Mouse (Mus musculus): ENCODE measurements around the gene Aldoart1. TPM values are rescaled to one million over a fixed set of nuclear protein-coding genes. Genes with fewer than 3 reads are reported as not detected.

Gene Aldoart1
- polyA plus RNA-seq (2011; ENCODE audit: insufficient read depth, insufficient read length, low read depth, missing spikeins), result 0.64 TPM in 1 of 2 replicates, not detected in the other

- TF ChIP-seq POLR2A (IDR thresholded peaks at IDR 0.05; ENCODE audit: insufficient read depth, low read length) (no peak), CTCF (IDR thresholded peaks at IDR 0.05; ENCODE audit: low read depth, low read length) (no peak), EP300 (IDR thresholded peaks at IDR 0.05; ENCODE audit: insufficient read depth, low read depth, low read length) (no peak)
- no peaks in the 10 kb centered on the region for H3K27me3 ChIP-seq (ENCODE audit: control insufficient read depth, insufficient read depth, low read length, poor library complexity, severe bottlenecking)
- H3K4me3 ChIP-seq (ENCODE audit: low read depth, low read length), result no peak within 1 kb of the TSS
- H3K27ac ChIP-seq (ENCODE audit: insufficient read depth, low read length), result no peak within 1 kb of the TSS
- no peaks in the 10 kb centered on the region for H3K4me1 ChIP-seq (ENCODE audit: control insufficient read depth, insufficient read depth, low read length)
- no peak within 1 kb of the TSS for H3K9ac ChIP-seq (ENCODE audit: low read depth, poor library complexity, severe bottlenecking)
- H3K9me3 ChIP-seq (replicated peaks; ENCODE audit: control insufficient read depth, insufficient read depth, low read length, poor library complexity, severe bottlenecking), result no peaks in the 10 kb centered on the region
- H3K36me3 ChIP-seq (ENCODE audit: control insufficient read depth, insufficient read depth, low read length, poor library complexity, severe bottlenecking), result no peaks in the 10 kb centered on the region
These were observed at the start of gene Aldoart1 for GRCm38 (mm10) chr4:72852534-72852933. Gene Aldoart1 (minus strand): TSS chr4:72852634.

DNA sequence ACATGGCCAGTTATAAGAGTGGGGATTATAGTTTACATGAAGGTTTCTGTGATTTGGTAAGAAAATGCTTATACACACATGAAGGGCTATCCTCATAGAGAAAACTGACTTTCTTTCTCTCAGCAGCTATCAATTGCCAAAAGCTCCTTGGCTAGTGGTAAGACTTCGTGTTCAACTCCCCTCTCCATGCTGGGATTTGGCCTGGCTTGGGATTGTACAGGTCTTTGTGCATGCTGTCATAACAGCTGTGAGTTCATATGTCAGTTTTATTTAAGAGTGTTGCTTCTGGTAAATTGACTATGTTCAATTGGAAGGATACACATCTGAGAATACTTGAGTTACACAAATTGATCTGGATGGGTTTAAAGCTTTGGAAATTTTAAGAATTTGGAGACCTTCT is 49.1 kb upstream of the Aldoart1 start:
- no peaks in the 10 kb centered on the region for H3K4me1 ChIP-seq (ENCODE audit: control insufficient read depth, insufficient read depth, low read length)

DNA sequence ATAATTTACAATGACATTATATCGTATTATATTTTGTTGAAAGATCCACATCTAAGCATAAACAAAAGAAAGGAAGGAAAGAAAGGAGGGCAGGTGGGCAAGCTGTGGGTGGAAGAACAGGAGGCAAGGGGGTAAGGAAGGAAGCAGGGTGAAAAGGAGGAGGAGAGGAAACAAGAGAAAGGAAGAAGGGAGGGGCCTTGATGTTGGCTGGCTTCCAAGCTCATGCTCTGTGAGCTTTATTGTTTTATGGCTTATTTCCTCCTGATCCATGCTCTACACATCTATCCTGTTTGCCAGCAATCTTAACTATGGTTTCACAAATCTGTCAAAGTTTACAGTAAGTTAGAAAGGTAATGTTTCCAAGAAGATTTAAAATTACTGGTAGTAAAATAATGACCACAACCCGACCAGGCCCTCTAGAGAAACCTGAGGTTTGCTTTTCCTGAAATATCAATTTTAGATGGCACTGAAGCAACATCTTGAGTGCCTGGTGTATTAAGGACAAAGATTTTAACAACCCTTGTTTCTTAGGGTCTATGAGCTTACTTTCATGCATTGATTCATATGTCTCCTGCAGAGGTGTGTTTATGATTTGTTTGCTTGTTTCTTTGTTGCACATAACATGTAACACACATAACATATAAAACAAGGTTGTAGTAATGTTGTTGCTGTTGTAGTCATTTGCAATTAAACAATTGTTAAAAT is 13.1 kb upstream of the Aldoart1 start:
- Histone ChIP-seq H3K4me3 (ENCODE audit: low read depth, low read length) (no peak overlapping the region), H3K27me3 (ENCODE audit: control insufficient read depth, insufficient read depth, low read length, poor library complexity, severe bottlenecking) (no peaks in the 10 kb centered on the region; the same call in 1 of the 2 replicates), H3K27ac (ENCODE audit: insufficient read depth, low read length) (no peak overlapping the region), H3K36me3 (ENCODE audit: control insufficient read depth, insufficient read depth, low read length, poor library complexity, severe bottlenecking) (no peaks in the 10 kb centered on the region), H3K9me3 (replicated peaks; ENCODE audit: control insufficient read depth, insufficient read depth, low read length, poor library complexity, severe bottlenecking) (no peaks in the 10 kb centered on the region), H3K4me1 (ENCODE audit: control insufficient read depth, insufficient read depth, low read length) (no peaks in the 10 kb centered on the region), H3K9ac (ENCODE audit: low read depth, poor library complexity, severe bottlenecking) (no peak overlapping the region)
- no peak for TF ChIP-seq EP300 (IDR thresholded peaks at IDR 0.05; ENCODE audit: insufficient read depth, low read depth, low read length)

More for the DNA sequence above, 49.1 kb upstream of the Aldoart1 start:
- H3K4me3 ChIP-seq (ENCODE audit: low read depth, low read length), result no peak overlapping the region
- no peaks in the 10 kb centered on the region for H3K27me3 ChIP-seq (ENCODE audit: control insufficient read depth, insufficient read depth, low read length, poor library complexity, severe bottlenecking)
- no peak for TF ChIP-seq EP300 (IDR thresholded peaks at IDR 0.05; ENCODE audit: insufficient read depth, low read depth, low read length)
- no peak for TF ChIP-seq CTCF (IDR thresholded peaks at IDR 0.05; ENCODE audit: low read depth, low read length)
- no peak for TF ChIP-seq POLR2A (IDR thresholded peaks at IDR 0.05; ENCODE audit: insufficient read depth, low read length)
- H3K36me3 ChIP-seq (ENCODE audit: control insufficient read depth, insufficient read depth, low read length, poor library complexity, severe bottlenecking), result no peaks in the 10 kb centered on the region
- no peak overlapping the region for H3K9ac ChIP-seq (ENCODE audit: low read depth, poor library complexity, severe bottlenecking)
- H3K9me3 ChIP-seq (replicated peaks; ENCODE audit: control insufficient read depth, insufficient read depth, low read length, poor library complexity, severe bottlenecking), result no peaks in the 10 kb centered on the region
- no peak overlapping the region for H3K27ac ChIP-seq (ENCODE audit: insufficient read depth, low read length)

- H3K4me3 ChIP-seq (ENCODE audit: low read depth, low read length), result no peak overlapping the region
- H3K9me3 ChIP-seq (replicated peaks; ENCODE audit: control insufficient read depth, insufficient read depth, low read length, poor library complexity, severe bottlenecking), result no peaks in the 10 kb centered on the region
- H3K36me3 ChIP-seq (ENCODE audit: control insufficient read depth, insufficient read depth, low read length, poor library complexity, severe bottlenecking), result no peaks in the 10 kb centered on the region
- TF ChIP-seq CTCF (IDR thresholded peaks at IDR 0.05; ENCODE audit: low read depth, low read length) (no peak), EP300 (IDR thresholded peaks at IDR 0.05; ENCODE audit: insufficient read depth, low read depth, low read length) (no peak), POLR2A (IDR thresholded peaks at IDR 0.05; ENCODE audit: insufficient read depth, low read length) (no peak)
- no peak overlapping the region for H3K27ac ChIP-seq (ENCODE audit: insufficient read depth, low read length)
- H3K9ac ChIP-seq (ENCODE audit: low read depth, poor library complexity, severe bottlenecking), result no peak overlapping the region
- H3K27me3 ChIP-seq (ENCODE audit: control insufficient read depth, insufficient read depth, low read length, poor library complexity, severe bottlenecking), result no peaks in the 10 kb centered on the region
- no peaks in the 10 kb centered on the region for H3K4me1 ChIP-seq (ENCODE audit: control insufficient read depth, insufficient read depth, low read length)
These were observed 8.2 kb downstream of the Aldoart1 start for GRCm38 (mm10) chr4:72844276-72844675.

- H3K9ac ChIP-seq (ENCODE audit: low read depth, poor library complexity, severe bottlenecking), result no peak overlapping the region
- no peaks in the 10 kb centered on the region for H3K36me3 ChIP-seq (ENCODE audit: control insufficient read depth, insufficient read depth, low read length, poor library complexity, severe bottlenecking)
These were observed 9.4 kb downstream of the Aldoart1 start for GRCm38 (mm10) chr4:72843025-72843424.

DNA sequence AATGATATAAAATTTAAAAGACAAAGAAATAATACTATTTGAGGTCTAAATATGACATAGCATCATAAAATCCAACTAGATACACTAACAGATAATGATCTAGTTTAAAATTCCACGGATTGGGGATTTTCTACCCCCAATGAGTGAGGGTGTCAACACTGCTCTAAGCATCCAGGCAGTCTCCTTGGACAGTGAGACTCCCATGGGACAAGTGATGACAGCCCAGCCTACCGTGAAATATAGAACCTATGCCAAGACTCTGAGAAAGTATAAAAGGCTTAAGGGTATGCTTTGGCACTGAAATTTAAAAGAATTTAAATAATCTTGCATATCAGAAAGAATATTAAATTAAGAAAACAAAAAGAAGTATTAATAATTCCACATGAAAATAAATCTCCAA is 16.0 kb downstream of the Aldoart1 start:
- Histone ChIP-seq H3K9me3 (replicated peaks; ENCODE audit: control insufficient read depth, insufficient read depth, low read length, poor library complexity, severe bottlenecking) (no peaks in the 10 kb centered on the region), H3K9ac (ENCODE audit: low read depth, poor library complexity, severe bottlenecking) (no peak overlapping the region), H3K36me3 (ENCODE audit: control insufficient read depth, insufficient read depth, low read length, poor library complexity, severe bottlenecking) (no peaks in the 10 kb centered on the region), H3K27ac (ENCODE audit: insufficient read depth, low read length) (no peak overlapping the region), H3K4me1 (ENCODE audit: control insufficient read depth, insufficient read depth, low read length) (no peaks in the 10 kb centered on the region), H3K4me3 (ENCODE audit: low read depth, low read length) (no peak overlapping the region), H3K27me3 (ENCODE audit: control insufficient read depth, insufficient read depth, low read length, poor library complexity, severe bottlenecking) (no peaks in the 10 kb centered on the region)
- TF ChIP-seq POLR2A (IDR thresholded peaks at IDR 0.05; ENCODE audit: insufficient read depth, low read length) (no peak), CTCF (IDR thresholded peaks at IDR 0.05; ENCODE audit: low read depth, low read length) (no peak), EP300 (IDR thresholded peaks at IDR 0.05; ENCODE audit: insufficient read depth, low read depth, low read length) (no peak)

More at GRCm38 (mm10) chr4:72843025-72843424, 9.4 kb downstream of the Aldoart1 start:
- Histone ChIP-seq H3K4me1 (ENCODE audit: control insufficient read depth, insufficient read depth, low read length) (no peaks in the 10 kb centered on the region), H3K27ac (ENCODE audit: insufficient read depth, low read length) (no peak overlapping the region), H3K9me3 (replicated peaks; ENCODE audit: control insufficient read depth, insufficient read depth, low read length, poor library complexity, severe bottlenecking) (no peaks in the 10 kb centered on the region), H3K4me3 (ENCODE audit: low read depth, low read length) (no peak overlapping the region), H3K27me3 (ENCODE audit: control insufficient read depth, insufficient read depth, low read length, poor library complexity, severe bottlenecking) (no peaks in the 10 kb centered on the region)
- no peak for TF ChIP-seq EP300 (IDR thresholded peaks at IDR 0.05; ENCODE audit: insufficient read depth, low read depth, low read length)
- no peak for TF ChIP-seq POLR2A (IDR thresholded peaks at IDR 0.05; ENCODE audit: insufficient read depth, low read length)

Data from ES-Bruce4 (cell line).